Mouse (Mus musculus) layer of hippocampus, adult 2 months (tissue): ENCODE measurements around the gene Id1. TPM values are rescaled to one million over a fixed set of nuclear protein-coding genes. Genes with fewer than 3 reads are reported as not detected.

Experiments
- DNase-seq, 2 experiments: peaks; one replicate each; pipeline ENCODE4 v3.0.0; 2022; ENCODE audit warnings: low spot score in 2 of 2
- H3K27ac ChIP-seq: fragments of 200-600 bp; 2 replicates; pipeline ENCODE4 v1.8.1; 2022
- H3K4me3 ChIP-seq: fragments of 200-600 bp; 2 replicates; pipeline ENCODE4 v1.8.1; 2022; ENCODE audit warnings: mild to moderate bottlenecking
- CTCF ChIP-seq: fragments of 200-600 bp; conservative IDR thresholded peaks from 2 replicates; pipeline ENCODE4 v1.8.1; 2022; ENCODE audit warnings: antibody characterized with exemption, mild to moderate bottlenecking, moderate library complexity
- total RNA-seq, 2 experiments: library from RNA; stranded (reverse); gene quantifications; 2 replicates each; pipeline ENCODE4 v1.2.3; 2021

The Id1 gene
- total RNA-seq, 2 experiments from 2014 or later = 23.5 to 25.4 TPM

- Histone ChIP-seq H3K4me3 (no peak overlapping the region), H3K27ac (no peak overlapping the region)
- TF ChIP-seq CTCF = peak; percentile 90
- peak; percentile 76 to 92 for DNase-seq
These were observed 30.5 kb downstream of the Id1 start for GRCm38 (mm10) chr2:152766387-152767123.

GRCm38 (mm10) chr2:152767618-152768271 lies 31.7 kb downstream of the Id1 start:
- no peak for DNase-seq
- Histone ChIP-seq H3K27ac (no peak overlapping the region), H3K4me3 (no peak overlapping the region)
- TF ChIP-seq CTCF = peak; percentile 76

- TF ChIP-seq CTCF = no peak
- H3K4me3 ChIP-seq = no peak overlapping the region
- no peak overlapping the region for H3K27ac ChIP-seq
- no peak for DNase-seq
These were observed 33.6 kb downstream of the Id1 start for GRCm38 (mm10) chr2:152769677-152770076.

GRCm38 (mm10) chr2:152771571-152771970 lies 35.5 kb downstream of the Id1 start:
- H3K4me3 ChIP-seq = no peak overlapping the region

GRCm38 (mm10) chr2:152772231-152772630 lies 36.2 kb downstream of the Id1 start:
- Histone ChIP-seq H3K27ac (no peak overlapping the region), H3K4me3 (no peak overlapping the region)
- TF ChIP-seq CTCF = no peak
- DNase-seq = no peak

More at GRCm38 (mm10) chr2:152771571-152771970, 35.5 kb downstream of the Id1 start:
- H3K27ac ChIP-seq = no peak overlapping the region
- TF ChIP-seq CTCF = no peak
- no peak for DNase-seq

GRCm38 (mm10) chr2:152775357-152775756 lies 39.3 kb downstream of the Id1 start:
- no peak for TF ChIP-seq CTCF
- no peak for DNase-seq
- peak overlapping the region; percentile 90 for H3K27ac ChIP-seq
- no peak overlapping the region for H3K4me3 ChIP-seq

- TF ChIP-seq CTCF = no peak
- no peak for DNase-seq
- H3K27ac ChIP-seq = peak overlapping the region; percentile 90
- H3K4me3 ChIP-seq = no peak overlapping the region
These were observed 40.0 kb downstream of the Id1 start for GRCm38 (mm10) chr2:152776019-152776418.

- Histone ChIP-seq H3K27ac (peak overlapping the region; percentile 90), H3K4me3 (no peak overlapping the region)
- no peak for TF ChIP-seq CTCF
- DNase-seq = peak; percentile 77 to 91
These were observed 40.4 kb downstream of the Id1 start for GRCm38 (mm10) chr2:152776435-152776834.

GRCm38 (mm10) chr2:152777081-152777480 lies 41.0 kb downstream of the Id1 start:
- no peak for TF ChIP-seq CTCF
- no peak overlapping the region for H3K4me3 ChIP-seq
- peak overlapping the region; percentile 90 for H3K27ac ChIP-seq
- no peak for DNase-seq

- no peak for TF ChIP-seq CTCF
- Histone ChIP-seq H3K4me3 (no peak overlapping the region), H3K27ac (peak overlapping the region; percentile 98)
- DNase-seq = no peak
These were observed 44.4 kb downstream of the Id1 start for GRCm38 (mm10) chr2:152780466-152780865.

GRCm38 (mm10) chr2:152781031-152781711 lies 45.1 kb downstream of the Id1 start:
- Histone ChIP-seq H3K27ac (peak overlapping the region; percentile 98), H3K4me3 (no peak overlapping the region)
- DNase-seq = no peak
- TF ChIP-seq CTCF = no peak

GRCm38 (mm10) chr2:152782656-152783055 lies 46.6 kb downstream of the Id1 start:
- no peak for TF ChIP-seq CTCF
- no peak for DNase-seq
- Histone ChIP-seq H3K4me3 (no peak overlapping the region), H3K27ac (peak overlapping the region; percentile 98)

- Histone ChIP-seq H3K4me3 (no peak overlapping the region), H3K27ac (peak overlapping the region; percentile 98)
- peak in 1 of 2 experiments; percentile 37 for DNase-seq
- no peak for TF ChIP-seq CTCF
These were observed 47.2 kb downstream of the Id1 start for GRCm38 (mm10) chr2:152783241-152783640.
